Mouse (Mus musculus) brain, embryonic 14.5 days (tissue): ENCODE results near the gene Hist1h2bj. TPM values are rescaled to one million over a fixed set of nuclear protein-coding genes. Genes with fewer than 3 reads are reported as not detected.

ENCODE experiments used
- DNase-seq: peaks from one replicate; pipeline ENCODE4 v3.0.0-alpha.2; 2011; ENCODE audit warnings: low read depth
- CTCF ChIP-seq: fragments of 200-500 bp; IDR thresholded peaks from 2 replicates; pipeline ENCODE4 v1.5.1; 2012; ENCODE audit warnings: inconsistent platforms, mild to moderate bottlenecking, moderate library complexity, borderline replicate concordance; ENCODE audit not compliant: insufficient read depth, insufficient read length; ENCODE audit errors: extremely low read depth
- POLR2A ChIP-seq: fragments of 200-500 bp; IDR thresholded peaks from 2 replicates; pipeline ENCODE4 v1.6.1; 2012; ENCODE audit warnings: mild to moderate bottlenecking, inconsistent platforms, borderline replicate concordance; ENCODE audit not compliant: poor library complexity, insufficient read depth, insufficient read length, severe bottlenecking; ENCODE audit errors: extremely low read depth
- polyA plus RNA-seq: library from polyadenylated mRNA; depleted of rRNA; stranded (reverse); fragments of >200 nt; gene quantifications from 2 replicates; pipeline ENCODE4 v1.2.3, GENCODE M21; 2012

Gene Hist1h2bj
- polyA plus RNA-seq, 1 experiment = 20.2 TPM

GRCm38 (mm10) chr13:22034443-22035266 is 8.4 kb upstream of the Hist1h2bj start:
- peak; percentile 60 for DNase-seq
- TF ChIP-seq CTCF (no peak), POLR2A (no peak)

GRCm38 (mm10) chr13:22035267-22036148 is 7.5 kb upstream of the Hist1h2bj start, which contains the start of the genes Hist1h2ah and Hist1h2bk:
TSS of gene Hist1h2ah (minus strand) at chr13:22035568.
TSS of gene Hist1h2bk (plus strand) at chr13:22035870.
- peak; percentile 99 for DNase-seq

- TF ChIP-seq POLR2A (no peak), CTCF (no peak)
- peak; percentile 59 for DNase-seq
These were observed 6.7 kb upstream of the Hist1h2bj start for GRCm38 (mm10) chr13:22036149-22036956.

- DNase-seq = no peak
- TF ChIP-seq POLR2A (no peak), CTCF (no peak)
These were observed 6.0 kb upstream of the Hist1h2bj start for GRCm38 (mm10) chr13:22036986-22037385.

GRCm38 (mm10) chr13:22037415-22037814 is 5.6 kb upstream of the Hist1h2bj start:
- TF ChIP-seq CTCF = no peak
- TF ChIP-seq POLR2A = no peak
- DNase-seq = no peak

GRCm38 (mm10) chr13:22039364-22039763 is 3.6 kb upstream of the Hist1h2bj start:
- TF ChIP-seq POLR2A = no peak
- TF ChIP-seq CTCF = no peak
- DNase-seq = no peak

- DNase-seq = no peak
These were observed 3.0 kb upstream of the Hist1h2bj start for GRCm38 (mm10) chr13:22039951-22040463.

GRCm38 (mm10) chr13:22040464-22041141 is 2.4 kb upstream of the Hist1h2bj start:
- TF ChIP-seq POLR2A (no peak), CTCF (no peak)
- DNase-seq = peak; percentile 58

More at GRCm38 (mm10) chr13:22039951-22040463, 3.0 kb upstream of the Hist1h2bj start:
- TF ChIP-seq POLR2A = no peak
- no peak for TF ChIP-seq CTCF

- TF ChIP-seq POLR2A = peak; percentile 40; the same call in 1 of the 2 replicates
These were observed 1.9 kb upstream of the Hist1h2bj start, which contains the start of gene Hist1h4i for GRCm38 (mm10) chr13:22041142-22041536. TSS of gene Hist1h4i (minus strand) at chr13:22041362.

GRCm38 (mm10) chr13:22041651-22042567 is 1.1 kb upstream of the Hist1h2bj start:
- TF ChIP-seq POLR2A (no peak), CTCF (no peak)
- DNase-seq = peak; percentile 67

More at GRCm38 (mm10) chr13:22041142-22041536, 1.9 kb upstream of the Hist1h2bj start, which contains the start of gene Hist1h4i:
- DNase-seq = peak; percentile 98
